Mouse (Mus musculus) liver, postnatal 0 days (tissue): ENCODE results near the gene Plxnc1. TPM values are rescaled to one million over a fixed set of nuclear protein-coding genes. Genes with fewer than 3 reads are reported as not detected.

Source experiments
- ATAC-seq: fragments of 200-750 bp; cut with Nextera tagmentation; 2 replicates; pipeline ENCODE4 v1.8.0; 2017; ENCODE audit warnings: mild to moderate bottlenecking, moderate library complexity
- DNase-seq: peaks from one replicate; pipeline ENCODE4 v3.0.0-alpha.2; 2016
- H3K27ac ChIP-seq: fragments of 300-500 bp; sonication (generic); 2 replicates; pipeline ENCODE4 v1.5.1; 2014; ENCODE audit warnings: antibody characterized with exemption, moderate library complexity, mild to moderate bottlenecking, low read depth
- H3K27me3 ChIP-seq: fragments of 300-500 bp; sonication (generic); 2 replicates; pipeline ENCODE4 v1.6.1; 2014; ENCODE audit warnings: low read length, control low read depth, mixed read lengths; ENCODE audit not compliant: insufficient read depth
- H3K36me3 ChIP-seq: fragments of 300-500 bp; sonication (generic); replicated peaks from 2 replicates; pipeline ENCODE4 v1.6.1; 2014; ENCODE audit warnings: mild to moderate bottlenecking, control low read depth, low read length, moderate library complexity, mixed read lengths; ENCODE audit not compliant: insufficient read depth
- H3K4me1 ChIP-seq: fragments of 300-500 bp; sonication (generic); 2 replicates; pipeline ENCODE4 v1.6.1; 2014; ENCODE audit warnings: antibody characterized with exemption, mild to moderate bottlenecking, control low read depth; ENCODE audit not compliant: insufficient read depth
- H3K4me2 ChIP-seq: fragments of 300-500 bp; sonication (generic); 2 replicates; pipeline ENCODE4 v1.6.1; 2014; ENCODE audit warnings: low read depth, mild to moderate bottlenecking, low read length, moderate library complexity, mixed read lengths
- H3K4me3 ChIP-seq: fragments of 300-500 bp; sonication (generic); 2 replicates; pipeline ENCODE4 v1.5.1; 2014; ENCODE audit warnings: low read depth, low read length
- H3K9ac ChIP-seq: fragments of 300-500 bp; sonication (generic); replicated peaks from 2 replicates; pipeline ENCODE4 v1.6.1; 2014; ENCODE audit warnings: mild to moderate bottlenecking, moderate library complexity
- H3K9me3 ChIP-seq: fragments of 300-500 bp; sonication (generic); 2 replicates; pipeline ENCODE4 v1.6.1; 2016; ENCODE audit warnings: mild to moderate bottlenecking, control low read depth, low read length, mixed read lengths
- CTCF ChIP-seq: sonication (generic); IDR thresholded peaks from 2 replicates; pipeline ENCODE4 v1.5.1; 2016; ENCODE audit warnings: antibody characterized with exemption, low read depth
- EP300 ChIP-seq: IDR thresholded peaks from 2 replicates; pipeline ENCODE4 v1.6.1; 2016; ENCODE audit warnings: antibody characterized with exemption, low read depth, mild to moderate bottlenecking
- WGBS: fragments of 180-500 bp; shearing (Covaris S2); extraction: QIAGEN DNeasy Blood & Tissue Kit; methylation state at CpG from one replicate; pipeline ENCODE4 v1.1.7; 2014; ENCODE audit not compliant: insufficient replicate concordance; 5-methylcytosine and 5-hydroxymethylcytosine counted together
- polyA plus RNA-seq: library from polyadenylated mRNA; unstranded; fragments of >200 nt; fragmentation: Nextera tagmentation; extraction: Ambion mirVana; gene quantifications from 2 replicates; pipeline ENCODE4 v1.2.1, GENCODE M21; 2015

Plxnc1 gene
- polyA plus RNA-seq, 1 experiment from 2014 or later, result 2.8 TPM

DNA sequence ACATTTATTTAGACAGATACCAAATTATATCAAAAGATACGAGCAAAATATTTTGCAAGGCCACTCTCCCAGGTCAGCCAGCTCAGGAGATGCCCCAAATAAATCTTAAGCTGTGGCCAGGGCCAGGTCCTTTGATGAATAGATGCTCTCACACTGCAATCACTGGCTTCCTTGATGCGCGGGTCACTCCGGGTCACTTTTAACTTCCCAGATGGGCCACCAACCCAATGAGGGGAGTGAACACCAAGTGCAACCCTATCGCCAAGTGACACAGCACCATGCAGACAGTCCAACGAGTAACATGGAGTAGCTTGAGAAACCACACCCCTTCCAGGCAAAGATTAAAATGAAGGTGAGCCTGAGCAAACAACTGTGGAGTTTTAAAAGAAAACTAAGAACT is 61.4 kb downstream of the Plxnc1 start:
- TF ChIP-seq EP300 (no peak), CTCF (no peak)
- Histone ChIP-seq H3K4me3 (no peak overlapping the region), H3K9me3 (peaks cover under 1% of the 10 kb centered on the region; the same call in 1 of the 2 replicates), H3K9ac (no peak overlapping the region), H3K36me3 (0 out of 2 replicates have a peak, but pooled peaks cover 2% of the 10 kb centered on the region), H3K27me3 (no peaks in the 10 kb centered on the region), H3K4me1 (no peaks in the 10 kb centered on the region), H3K27ac (no peak overlapping the region), H3K4me2 (no peak overlapping the region)
- DNase-seq (no peak), ATAC-seq (no peak)
- 77% methylated on average over 6 of the region's 6 CpGs for WGBS

- Histone ChIP-seq H3K4me2 (no peak overlapping the region), H3K4me1 (no peaks in the 10 kb centered on the region), H3K9me3 (no peaks in the 10 kb centered on the region), H3K27ac (no peak overlapping the region), H3K9ac (no peak overlapping the region), H3K36me3 (no peaks in the 10 kb centered on the region; the same call in 1 of the 2 replicates), H3K27me3 (no peaks in the 10 kb centered on the region), H3K4me3 (no peak overlapping the region)
- no peak for ATAC-seq
- 46% methylated on average over 5 of the region's 5 CpGs for WGBS
- no peak for DNase-seq
- TF ChIP-seq EP300, result no peak
- TF ChIP-seq CTCF, result no peak
These were observed 73.1 kb downstream of the Plxnc1 start for GRCm38 (mm10) chr10:94871506-94871905.

- Histone ChIP-seq H3K4me1 (no peaks in the 10 kb centered on the region), H3K4me3 (no peak overlapping the region), H3K27ac (no peak overlapping the region), H3K4me2 (no peak overlapping the region), H3K9me3 (no peaks in the 10 kb centered on the region), H3K9ac (no peak overlapping the region), H3K27me3 (no peaks in the 10 kb centered on the region), H3K36me3 (no peaks in the 10 kb centered on the region; the same call in 1 of the 2 replicates)
- WGBS, result 81% methylated on average over 7 of the region's 7 CpGs
- no peak for DNase-seq
- no peak for ATAC-seq
- no peak for TF ChIP-seq EP300
- no peak for TF ChIP-seq CTCF
These were observed 73.5 kb downstream of the Plxnc1 start for GRCm38 (mm10) chr10:94871102-94871501.

DNA sequence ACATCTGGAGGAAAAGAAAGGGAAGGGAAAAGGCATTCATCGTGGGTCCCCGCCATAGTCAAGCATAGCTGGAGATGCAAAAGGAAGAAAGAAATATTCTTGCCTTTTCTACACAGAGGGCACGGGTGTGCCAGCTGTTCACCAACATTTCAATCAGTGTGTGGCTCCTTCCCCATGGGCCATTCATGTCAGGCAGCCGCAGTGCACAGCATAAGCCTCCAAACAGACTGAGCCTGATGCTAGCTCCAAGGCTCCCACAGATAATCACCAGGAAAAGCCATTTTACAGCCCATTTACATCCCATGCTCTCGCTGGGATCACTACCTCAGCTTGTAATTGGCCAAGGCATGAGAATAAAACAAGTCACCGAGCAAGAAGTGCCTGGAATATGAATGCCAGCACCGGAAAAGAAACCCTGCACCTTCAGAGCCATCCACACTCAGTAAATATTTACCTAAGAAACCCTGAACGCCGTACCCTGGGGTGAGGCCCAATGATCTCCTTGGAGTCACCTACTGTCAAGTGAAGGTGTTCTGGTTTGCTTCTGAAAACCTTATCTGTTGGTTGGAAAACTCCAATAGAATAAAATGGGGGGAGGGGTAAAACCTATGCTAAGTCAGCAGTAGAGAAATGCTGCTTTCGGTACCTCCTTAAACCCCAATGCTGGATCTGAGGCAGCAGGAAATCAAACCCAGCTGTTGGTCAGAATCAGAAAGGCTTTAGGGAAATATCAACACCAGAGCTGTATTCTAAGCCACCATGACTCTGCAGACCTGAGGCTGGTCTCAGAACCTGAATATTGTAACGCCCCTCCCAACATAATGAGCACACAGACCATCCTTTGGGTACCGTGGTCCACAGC is 77.4 kb downstream of the Plxnc1 start:
- WGBS, result 76% methylated on average over 12 of the region's 12 CpGs
- Histone ChIP-seq H3K9me3 (no peaks in the 10 kb centered on the region), H3K9ac (no peak overlapping the region), H3K4me3 (no peak overlapping the region), H3K4me1 (no peaks in the 10 kb centered on the region), H3K36me3 (no peaks in the 10 kb centered on the region; the same call in 1 of the 2 replicates), H3K27me3 (no peaks in the 10 kb centered on the region), H3K27ac (no peak overlapping the region), H3K4me2 (no peak overlapping the region)
- no peak for TF ChIP-seq EP300
- no peak for TF ChIP-seq CTCF
- ATAC-seq, result no peak
- no peak for DNase-seq

DNA sequence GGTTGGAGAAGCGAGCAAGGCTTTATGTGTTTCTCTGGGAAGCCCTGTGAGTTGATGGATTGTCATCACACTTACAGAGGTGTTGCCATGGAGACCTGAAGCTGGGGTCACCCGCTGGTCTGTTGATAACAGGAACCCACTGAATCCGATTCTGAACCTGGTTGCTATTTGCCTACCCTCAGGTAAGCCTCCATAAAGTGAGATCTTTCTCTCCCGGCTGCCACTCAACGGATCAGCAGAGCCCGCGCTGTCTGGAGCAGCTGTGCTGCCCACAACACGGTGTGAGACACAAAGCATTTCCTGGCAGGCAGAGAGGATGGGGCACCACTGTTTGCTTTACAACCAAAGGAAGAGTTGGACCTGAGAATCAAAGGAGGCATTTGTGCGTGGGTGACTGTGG is 79.4 kb downstream of the Plxnc1 start:
- H3K4me1 ChIP-seq, result no peaks in the 10 kb centered on the region
- H3K4me2 ChIP-seq, result no peak overlapping the region
- TF ChIP-seq CTCF (no peak), EP300 (no peak)
- no peaks in the 10 kb centered on the region for H3K27me3 ChIP-seq
- H3K36me3 ChIP-seq, result no peaks in the 10 kb centered on the region; the same call in 1 of the 2 replicates
- no peak overlapping the region for H3K9ac ChIP-seq
- WGBS, result 60% methylated on average over 9 of the region's 9 CpGs
- no peak overlapping the region for H3K4me3 ChIP-seq
- no peaks in the 10 kb centered on the region for H3K9me3 ChIP-seq
- ATAC-seq (no peak), DNase-seq (no peak)
- H3K27ac ChIP-seq, result no peak overlapping the region

GRCm38 (mm10) chr10:94864199-94864928 is 80.3 kb downstream of the Plxnc1 start:
- 76% methylated on average over 9 of the region's 9 CpGs for WGBS
- TF ChIP-seq EP300, result no peak
- no peak for TF ChIP-seq CTCF
- DNase-seq (no peak), ATAC-seq (no peak)
- no peak overlapping the region for H3K4me2 ChIP-seq
- no peak overlapping the region for H3K27ac ChIP-seq
- H3K4me3 ChIP-seq, result no peak overlapping the region
- no peaks in the 10 kb centered on the region for H3K27me3 ChIP-seq
- H3K9me3 ChIP-seq, result no peaks in the 10 kb centered on the region
- no peaks in the 10 kb centered on the region for H3K36me3 ChIP-seq
- no peaks in the 10 kb centered on the region for H3K4me1 ChIP-seq
- no peak overlapping the region for H3K9ac ChIP-seq
